Mouse (Mus musculus) stomach, postnatal 0 days (tissue): ENCODE results near the gene Zdhhc11.

ENCODE experiments used
- CTCF ChIP-seq: IDR thresholded peaks from 2 replicates; pipeline ENCODE4 v1.5.1; 2016; ENCODE audit warnings: antibody characterized with exemption, low read depth, mild to moderate bottlenecking, moderate library complexity
- EP300 ChIP-seq: optimal IDR thresholded peaks from 2 replicates; pipeline ENCODE3; 2016; ENCODE audit warnings: antibody characterized with exemption

DNA sequence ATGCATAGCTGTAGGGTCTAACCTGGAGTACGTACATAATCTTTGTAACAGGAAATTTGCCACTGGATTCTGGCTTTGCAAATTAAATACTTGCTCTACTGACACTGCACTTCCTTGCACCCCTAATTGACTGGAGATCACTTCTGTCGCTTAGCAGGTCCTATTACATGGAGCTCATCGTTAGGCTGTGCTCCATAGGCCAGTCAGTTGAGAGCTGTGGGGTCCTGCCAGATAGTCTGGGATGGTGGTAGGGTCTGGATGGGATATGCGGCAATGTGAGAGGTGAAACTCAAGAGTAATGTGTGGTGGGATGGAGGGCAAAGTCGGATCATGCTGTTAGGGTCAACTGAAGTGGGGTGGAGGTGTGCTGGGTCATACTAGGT lies 26.7 kb upstream of the Zdhhc11 start:
- TF ChIP-seq EP300, result no peak
- no peak for TF ChIP-seq CTCF
